Mouse (Mus musculus): ENCODE results near the gene Ak5.
"Not testable (repeated sequence)": the region's sequence is repeated elsewhere in the genome, so short reads cannot be mapped to it uniquely, and the experiment has no call there.

Gene Ak5

DNA sequence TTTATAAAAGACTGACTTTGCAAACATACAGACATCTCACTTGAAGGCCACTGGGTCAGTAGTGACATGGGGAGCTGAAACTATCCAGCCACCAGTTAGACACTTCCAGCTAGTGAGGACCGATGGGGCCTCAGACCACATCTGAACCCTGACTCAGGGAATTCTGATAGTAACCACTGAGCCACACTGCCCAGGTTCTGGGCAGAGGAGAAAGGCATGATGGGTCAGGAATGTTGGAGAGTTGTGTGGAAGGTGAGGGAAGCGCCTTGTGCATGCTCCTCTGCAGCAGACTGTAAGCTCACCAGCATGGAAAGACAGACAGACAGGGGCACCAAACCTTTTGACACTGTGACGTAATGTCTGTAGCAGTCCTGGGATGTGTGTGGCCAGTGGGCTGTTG, 192.3 kb downstream of the Ak5 start:
- DNase-seq (ENCODE audit: low spot score in 2 of 2) = no peak

DNA sequence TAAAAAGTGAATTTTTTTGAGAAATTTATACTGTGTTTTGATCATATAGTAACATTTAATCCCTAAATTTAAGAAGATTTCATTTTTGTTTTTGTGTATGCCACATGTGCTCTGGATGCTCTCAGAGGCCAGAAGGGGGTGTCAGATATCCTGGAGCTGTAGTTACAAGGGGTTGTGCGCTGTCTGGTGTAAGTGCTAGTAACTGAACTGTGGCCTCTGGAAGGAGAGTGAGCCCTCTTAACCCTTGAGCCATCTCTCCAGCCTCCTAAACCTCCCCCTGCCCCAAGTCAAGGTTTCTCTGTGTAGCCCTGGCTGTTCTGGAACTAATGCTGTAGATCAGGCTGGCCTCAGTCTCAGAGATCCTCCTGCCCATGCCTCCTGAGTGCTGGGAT, 192.9 kb downstream of the Ak5 start:
- no peak for DNase-seq (ENCODE audit: low spot score in 2 of 2)

DNA sequence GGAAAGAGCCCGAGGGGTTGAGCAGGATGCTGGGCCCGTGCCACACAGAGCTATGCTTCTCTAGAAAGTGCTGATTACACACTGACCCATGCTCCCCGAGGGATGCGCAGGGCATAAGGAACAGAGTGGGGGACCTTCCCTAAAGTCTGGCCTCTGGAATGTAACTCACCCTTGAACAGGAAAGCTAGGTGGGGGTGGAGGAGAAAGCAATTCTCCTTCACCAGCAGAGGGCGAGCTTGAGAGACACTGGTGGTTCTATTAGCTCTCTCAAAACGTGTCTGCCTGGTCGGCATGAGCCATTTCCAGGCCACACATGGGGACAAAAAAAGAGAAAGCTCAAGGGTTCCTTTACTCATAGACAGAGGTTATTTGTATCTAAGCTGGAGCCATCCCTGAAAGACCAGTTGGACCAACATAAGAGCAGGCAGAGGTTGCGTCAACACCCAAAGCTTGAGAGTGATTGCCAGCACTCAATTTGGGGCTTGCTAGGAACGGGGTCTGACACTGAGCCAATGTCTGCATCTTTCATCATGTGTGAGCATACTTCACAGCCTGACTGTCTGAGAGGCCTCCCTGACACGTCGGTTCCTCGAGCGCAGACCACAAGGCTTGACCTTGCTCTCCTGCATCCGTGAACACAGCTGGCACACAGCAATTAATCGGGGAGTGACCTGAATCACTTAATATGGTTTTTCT, 193.4 kb downstream of the Ak5 start:
- peak; percentile 60 for DNase-seq (ENCODE audit: low spot score in 2 of 2)

DNA sequence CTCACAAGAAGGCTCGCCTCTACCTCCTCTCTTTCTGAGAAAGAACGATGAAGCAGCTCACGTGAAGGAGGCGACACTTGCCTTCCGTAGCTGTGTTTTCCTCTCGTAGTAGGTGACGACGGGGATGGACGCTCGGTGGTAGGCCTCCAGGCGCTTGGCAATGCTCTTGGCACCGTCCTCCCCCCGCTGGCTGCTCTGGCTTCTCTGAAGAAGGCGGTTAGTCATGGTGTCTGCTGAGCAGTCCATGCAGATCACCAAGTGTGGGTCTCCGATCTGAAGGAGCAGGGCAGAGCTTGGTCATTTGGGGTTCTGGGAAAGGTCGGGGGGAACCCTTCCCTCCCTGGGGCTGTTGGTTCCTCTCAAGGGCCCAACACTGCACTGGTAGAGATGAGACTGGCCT, 195.5 kb downstream of the Ak5 start:
- no peak for DNase-seq (ENCODE audit: low spot score in 2 of 2)

DNA sequence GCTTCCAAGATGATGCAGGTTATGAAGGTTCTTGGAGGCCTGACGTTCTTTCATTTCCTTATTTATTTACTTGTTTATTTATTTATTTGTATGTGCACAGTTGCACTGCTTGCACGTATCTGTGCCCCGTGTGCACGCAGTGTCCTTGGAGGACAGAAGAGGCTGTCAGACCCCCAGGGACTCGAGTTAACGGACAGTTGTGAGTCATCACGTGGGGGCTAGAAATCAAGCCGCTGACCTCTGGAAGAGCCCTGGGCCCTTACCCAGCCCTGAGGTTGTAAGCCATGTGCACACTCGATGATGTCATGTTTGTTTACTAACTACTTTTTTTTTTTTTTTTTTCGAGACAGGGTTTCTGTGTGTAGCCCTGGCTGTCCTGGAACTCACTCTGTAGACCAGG, 197.8 kb downstream of the Ak5 start:
- DNase-seq (ENCODE audit: low spot score in 2 of 2) = no peak

DNA sequence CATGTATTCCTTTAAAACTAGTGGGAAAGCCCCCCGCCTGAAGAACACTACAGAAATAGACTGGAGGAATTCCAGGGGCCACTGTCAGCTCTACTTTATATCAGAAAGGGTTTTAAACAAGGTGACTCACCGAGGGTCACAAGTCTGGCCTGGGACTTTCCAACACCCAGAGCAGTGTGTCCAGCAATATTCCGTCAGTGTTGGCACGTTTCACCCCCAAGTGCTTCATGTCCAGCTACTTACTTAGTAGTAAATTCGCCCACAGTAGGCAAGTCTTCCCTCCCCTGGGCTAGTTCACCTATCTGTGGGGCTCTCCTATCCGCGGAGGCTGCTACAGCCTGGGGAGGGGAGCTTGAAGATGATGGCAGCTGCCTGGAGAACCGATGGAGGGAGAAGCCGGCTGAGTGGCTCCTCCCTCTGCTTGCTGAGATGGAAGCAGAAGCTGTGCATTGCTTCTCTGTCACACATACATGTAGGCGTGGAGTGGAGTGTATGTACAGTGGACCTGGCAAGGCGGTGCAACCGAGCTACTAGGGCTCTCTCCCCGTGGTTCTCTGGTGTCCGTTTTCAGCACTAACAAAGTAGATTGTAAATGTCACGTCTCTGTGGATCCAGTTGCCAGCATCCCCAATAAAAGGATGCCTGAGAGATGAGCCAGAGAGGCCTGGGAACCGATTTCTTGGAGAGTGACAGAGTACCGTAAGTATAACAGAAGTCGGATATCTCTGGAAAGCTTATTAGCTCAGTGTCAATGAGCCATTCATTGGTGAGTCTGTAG, 198.5 kb downstream of the Ak5 start:
- no peak for DNase-seq (ENCODE audit: low spot score in 2 of 2)

DNA sequence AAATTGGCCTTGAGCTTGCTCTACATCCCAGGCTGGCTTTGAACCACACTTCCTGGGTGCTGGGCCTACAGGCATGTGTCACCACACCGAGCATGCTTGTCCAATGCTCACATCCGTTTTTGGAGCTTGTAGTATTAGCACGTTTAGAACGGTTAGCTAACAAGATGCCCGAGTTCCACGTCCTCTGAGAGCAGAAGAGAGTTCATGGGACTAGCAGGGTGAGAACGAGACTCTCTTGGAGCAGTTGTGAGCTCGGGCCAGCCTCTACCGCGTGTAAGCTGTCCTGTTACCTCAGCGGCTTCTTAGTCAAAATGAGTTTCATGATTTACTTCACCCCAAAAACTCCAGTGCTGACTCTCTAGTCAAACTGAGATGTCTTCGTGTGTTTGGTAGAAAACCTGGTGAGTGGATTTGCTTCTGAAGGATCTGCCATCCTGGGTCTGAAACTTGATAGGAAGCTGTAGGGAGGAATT, 199.6 kb downstream of the Ak5 start:
- no peak for DNase-seq (ENCODE audit: low spot score in 2 of 2)

DNA sequence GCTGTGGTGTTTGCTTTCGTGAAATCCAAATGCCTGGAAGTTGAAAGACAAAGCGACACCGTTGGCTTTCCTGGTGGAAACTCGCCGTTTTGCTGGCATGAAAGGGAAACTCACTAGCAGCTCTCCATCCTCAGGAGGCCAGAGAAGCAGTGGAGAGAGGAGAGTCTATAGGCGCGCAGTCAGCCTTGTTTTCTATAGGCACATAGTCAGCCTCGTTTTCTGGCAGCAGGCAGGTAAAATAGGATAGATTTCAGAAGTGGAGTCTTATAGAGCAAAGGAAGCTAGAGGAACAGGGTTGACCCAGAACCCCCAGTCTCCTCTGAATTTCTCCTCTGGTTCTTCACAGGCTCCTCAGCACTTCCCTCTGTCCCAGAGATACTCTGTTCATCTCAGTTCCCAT, 200.1 kb downstream of the Ak5 start:
- no peak for DNase-seq (ENCODE audit: low spot score in 2 of 2)

DNA sequence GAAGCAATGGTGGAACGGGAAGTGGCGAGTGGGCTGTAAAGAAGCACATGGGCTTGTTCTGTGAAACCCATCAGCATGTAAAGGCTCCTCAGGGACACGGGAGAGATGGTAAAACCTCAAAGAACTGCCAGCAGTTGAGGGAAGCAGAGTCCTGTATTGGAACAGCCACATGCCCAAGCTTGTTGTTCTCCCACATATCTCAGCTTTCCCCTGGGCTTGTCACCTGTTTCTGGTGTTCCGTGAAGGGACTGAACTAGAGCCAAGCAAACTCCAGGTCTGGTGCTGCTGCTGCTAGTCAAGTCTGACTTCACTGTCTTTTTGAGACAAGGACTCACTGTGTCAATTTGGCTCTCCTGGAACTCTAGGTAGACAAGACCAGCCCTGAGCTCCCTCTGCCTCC, 200.8 kb downstream of the Ak5 start:
- DNase-seq (ENCODE audit: low spot score in 2 of 2) = no peak

DNA sequence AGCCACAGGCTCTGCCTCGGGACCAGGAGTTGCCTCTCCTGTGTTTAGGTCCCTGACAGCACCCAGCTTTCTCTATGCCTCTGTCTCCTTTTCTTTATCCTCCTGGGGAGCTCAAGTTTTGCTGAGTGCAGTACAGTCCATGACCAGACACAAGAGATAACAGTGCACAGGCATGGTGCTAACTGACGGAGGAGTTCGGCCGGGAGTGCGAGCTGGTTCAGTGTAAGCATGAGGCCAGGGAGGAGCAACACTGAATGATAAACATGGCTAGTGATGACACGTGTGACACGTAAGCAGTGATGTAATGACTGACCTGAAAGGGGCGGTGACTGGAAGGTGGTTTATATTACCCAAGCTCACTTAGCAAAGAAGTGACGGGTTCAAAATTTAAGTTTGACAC, 201.3 kb downstream of the Ak5 start:
- no peak for DNase-seq (ENCODE audit: low spot score in 2 of 2)

DNA sequence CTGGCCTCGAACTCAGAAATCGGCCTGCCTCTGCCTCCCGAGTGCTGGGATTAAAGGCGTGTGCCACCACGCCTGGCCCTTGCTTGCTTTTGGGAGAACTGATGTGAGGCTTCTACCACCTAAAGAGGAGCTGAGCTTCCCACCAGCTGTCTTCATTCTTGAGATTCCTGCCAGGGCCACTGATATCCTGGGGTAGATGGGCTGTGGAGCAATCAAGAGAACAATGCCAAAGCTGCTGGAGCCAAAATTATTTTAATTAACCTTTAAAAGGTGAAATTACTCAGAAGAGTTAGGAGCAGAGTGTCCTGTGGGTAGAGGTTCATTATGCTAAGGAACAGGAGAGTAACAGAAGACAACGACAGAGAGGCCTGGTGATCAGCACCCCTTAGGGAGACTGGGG, 202.8 kb downstream of the Ak5 start:
- DNase-seq (ENCODE audit: low spot score in 2 of 2) = no peak

DNA sequence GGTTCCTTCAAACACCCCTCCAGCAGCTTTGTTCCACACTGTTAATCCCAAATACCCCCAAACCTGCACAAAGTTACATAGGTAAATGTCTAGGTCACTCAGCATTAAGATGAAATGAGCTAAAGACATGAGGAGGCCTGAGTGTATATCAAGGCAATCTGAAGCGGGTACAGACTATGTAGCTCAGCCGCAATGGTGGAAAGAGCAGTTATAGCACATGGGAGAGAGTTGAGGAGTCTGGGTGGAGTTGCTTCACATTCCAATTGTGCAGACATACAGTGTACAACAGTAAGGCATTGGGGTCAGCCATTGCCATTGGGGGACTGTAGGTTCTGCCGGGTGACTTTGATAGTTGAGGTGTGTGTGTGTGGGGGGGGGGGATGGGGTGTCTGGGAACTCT, 203.7 kb downstream of the Ak5 start:
- DNase-seq (ENCODE audit: low spot score in 2 of 2) = no peak

DNA sequence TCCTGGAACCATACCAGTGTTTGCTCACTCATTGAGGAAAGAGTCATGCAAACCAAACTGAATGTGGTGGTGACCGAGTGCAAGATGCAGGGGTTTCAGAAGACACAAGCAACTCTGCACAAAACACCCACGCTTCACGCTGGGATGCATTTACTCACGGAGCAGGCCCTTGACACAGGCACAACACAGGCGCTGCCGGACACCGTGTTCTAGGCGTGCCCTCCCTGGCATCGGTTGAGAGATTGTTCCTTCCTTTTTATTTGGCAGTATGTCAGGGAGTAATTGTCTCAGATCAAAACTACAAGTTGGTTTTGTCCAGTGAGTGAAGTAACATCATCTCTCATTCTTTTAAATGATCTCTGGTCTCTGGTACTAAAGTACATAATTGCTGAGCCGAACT, 205.3 kb downstream of the Ak5 start:
- no peak for DNase-seq (ENCODE audit: low spot score in 2 of 2)

DNA sequence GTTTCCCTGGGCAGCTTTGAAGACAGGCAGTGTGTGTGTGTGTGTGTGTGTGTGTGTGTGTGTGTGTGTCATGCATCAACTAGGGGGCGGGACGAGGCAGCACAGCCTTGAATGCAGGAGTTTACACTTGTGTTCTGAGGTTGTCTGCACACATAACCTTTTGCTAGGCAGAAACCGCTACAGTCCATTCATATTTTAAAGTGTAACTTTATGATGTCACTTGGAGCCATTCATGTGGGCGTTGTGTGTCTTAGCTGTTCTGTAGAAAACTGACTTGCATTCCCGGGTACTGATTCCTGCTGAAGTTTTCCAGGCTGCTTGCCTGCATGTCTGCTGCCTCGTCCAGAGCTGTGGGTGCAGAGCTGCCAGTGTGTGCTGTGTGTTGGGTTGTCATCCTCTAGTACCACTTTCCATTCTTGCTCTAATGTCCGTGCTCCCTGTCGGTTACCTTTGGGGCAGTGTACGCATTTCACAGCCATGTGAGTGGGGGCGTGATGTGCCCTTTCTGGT, 206.1 kb downstream of the Ak5 start:
- DNase-seq (ENCODE audit: low spot score in 2 of 2) = peak; percentile 27 to 38

DNA sequence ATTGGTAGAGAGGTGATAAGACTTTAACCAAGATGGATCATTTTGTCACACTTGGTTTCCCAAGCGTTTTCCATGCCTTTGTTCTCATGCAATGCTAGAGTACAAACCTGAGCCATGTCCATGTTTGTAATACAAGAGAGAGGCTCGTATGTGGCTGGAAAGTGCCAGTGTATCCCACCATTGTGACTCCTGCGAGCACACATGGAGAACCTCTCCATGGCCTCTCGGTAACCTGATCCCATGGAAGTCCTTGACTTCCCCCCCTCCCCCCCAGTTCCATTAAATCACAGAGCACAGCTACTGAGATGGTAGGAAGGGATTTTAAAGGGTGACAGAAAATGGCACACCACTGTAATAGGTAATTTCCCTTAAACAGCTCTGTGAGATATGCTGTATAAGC, 207.4 kb downstream of the Ak5 start:
- DNase-seq (ENCODE audit: low spot score in 2 of 2) = no peak

DNA sequence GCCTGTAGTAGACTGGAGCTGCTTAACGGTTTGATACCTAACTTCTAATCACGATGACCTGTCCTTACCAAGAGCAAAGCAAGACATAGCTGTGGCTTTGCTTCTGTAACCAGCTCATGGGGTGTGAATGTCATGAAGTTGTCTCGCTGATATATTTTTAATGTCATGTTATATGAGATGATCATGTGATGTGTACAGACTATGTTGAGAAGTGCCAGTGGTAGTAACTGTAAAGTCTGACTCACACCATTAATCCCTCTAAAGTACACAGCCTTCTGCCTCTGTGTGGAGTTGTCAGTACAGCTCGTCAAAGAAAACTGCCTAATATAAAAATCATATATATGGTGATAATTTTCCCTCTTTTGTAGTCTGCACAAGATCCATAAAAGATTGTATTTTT, 209.3 kb downstream of the Ak5 start:
- DNase-seq (ENCODE audit: low spot score in 2 of 2) = not testable (repeated sequence)

DNA sequence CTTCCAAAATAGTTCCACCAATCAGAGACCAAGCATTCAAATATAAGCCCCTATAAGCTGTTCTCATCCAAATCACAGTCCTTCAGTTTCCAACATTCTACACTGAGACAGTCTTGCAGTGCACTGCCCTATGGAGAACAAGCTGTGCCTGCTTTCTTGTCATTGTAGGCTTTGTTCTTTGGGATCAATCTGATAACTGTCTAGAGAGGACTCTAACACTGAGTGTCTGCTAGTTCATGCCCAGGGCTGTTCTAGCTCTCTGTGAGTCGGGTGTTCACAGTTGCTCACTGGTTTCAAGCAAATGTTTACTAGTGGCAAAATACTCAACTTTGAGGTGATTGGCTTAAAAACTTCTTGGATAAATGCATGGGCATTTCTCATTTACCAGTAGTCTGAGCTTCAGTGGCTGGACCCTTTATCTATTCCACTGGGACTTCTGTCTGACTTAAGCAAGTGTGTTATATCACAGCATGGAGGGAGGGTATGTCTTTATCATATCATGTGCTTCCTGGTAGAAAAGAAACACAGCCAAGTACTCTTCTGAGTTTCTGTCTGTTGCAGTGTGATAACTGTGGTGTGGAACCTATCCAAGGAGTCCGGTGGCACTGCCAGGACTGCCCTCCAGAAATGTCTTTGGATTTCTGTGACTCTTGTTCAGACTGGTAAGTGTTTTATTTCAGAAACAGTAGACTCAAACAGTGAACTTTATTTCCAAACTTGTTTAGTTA, 210.7 kb downstream of the Ak5 start:
- DNase-seq (ENCODE audit: low spot score in 2 of 2) = no peak

DNA sequence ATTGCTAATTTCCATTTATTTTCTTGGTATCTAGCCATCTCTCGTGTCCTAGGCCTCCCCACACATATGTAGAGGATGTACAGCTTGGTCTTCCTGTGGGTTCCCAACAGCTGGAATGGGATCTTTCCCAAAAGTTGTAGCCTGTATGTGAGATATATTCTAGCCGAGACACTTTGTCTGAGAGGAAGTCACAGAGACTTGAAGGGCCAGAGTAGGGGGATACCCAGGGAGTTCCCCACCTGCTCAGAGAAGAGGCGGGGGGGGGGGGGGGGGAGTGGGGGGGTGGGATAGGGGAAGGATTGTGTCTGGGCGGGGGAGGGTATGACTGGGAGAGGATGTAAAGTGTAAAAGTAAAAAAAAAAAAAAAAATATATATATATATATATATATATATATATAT, 215.0 kb downstream of the Ak5 start:
- DNase-seq (ENCODE audit: low spot score in 2 of 2) = no peak

DNA sequence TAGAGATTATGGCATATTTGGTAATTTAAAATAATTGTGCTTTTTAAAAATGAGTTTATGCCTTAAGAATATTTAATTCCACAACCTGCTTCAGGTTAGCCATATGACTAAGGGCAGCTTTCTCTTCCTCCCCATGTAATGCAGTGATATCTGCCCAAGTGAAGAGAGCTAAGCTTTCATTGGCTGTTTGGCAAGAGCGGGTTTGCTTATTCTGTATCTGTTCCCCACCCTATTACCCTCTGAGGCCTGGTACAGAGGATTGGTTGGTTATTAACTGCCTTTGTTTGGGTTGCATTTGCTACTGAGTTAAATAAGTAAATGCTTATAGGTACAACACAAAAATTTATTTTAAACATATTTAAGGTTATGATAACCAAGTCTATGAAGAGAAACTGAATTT, 221.2 kb downstream of the Ak5 start:
- no peak for DNase-seq (ENCODE audit: low spot score in 2 of 2)

DNA sequence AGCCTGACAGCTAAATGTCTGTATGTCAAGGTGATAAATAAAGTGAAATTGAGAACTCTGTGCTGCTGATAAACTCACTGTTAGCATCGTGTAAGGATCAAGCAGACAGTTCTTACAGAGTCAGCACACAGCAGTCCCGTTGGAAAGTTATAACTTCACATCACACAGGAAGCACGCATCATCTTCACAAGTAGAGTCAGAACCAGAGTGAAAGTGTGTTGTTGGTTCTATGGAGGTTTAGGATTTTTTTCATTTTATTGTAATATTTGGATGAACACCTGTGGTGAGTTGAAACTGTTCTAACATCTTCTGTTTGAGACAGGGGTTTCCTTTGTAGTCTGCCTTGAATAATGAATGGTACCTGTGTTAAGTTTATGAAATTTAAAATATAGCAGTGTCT, 224.0 kb downstream of the Ak5 start:
- DNase-seq (ENCODE audit: low spot score in 2 of 2) = no peak

DNA sequence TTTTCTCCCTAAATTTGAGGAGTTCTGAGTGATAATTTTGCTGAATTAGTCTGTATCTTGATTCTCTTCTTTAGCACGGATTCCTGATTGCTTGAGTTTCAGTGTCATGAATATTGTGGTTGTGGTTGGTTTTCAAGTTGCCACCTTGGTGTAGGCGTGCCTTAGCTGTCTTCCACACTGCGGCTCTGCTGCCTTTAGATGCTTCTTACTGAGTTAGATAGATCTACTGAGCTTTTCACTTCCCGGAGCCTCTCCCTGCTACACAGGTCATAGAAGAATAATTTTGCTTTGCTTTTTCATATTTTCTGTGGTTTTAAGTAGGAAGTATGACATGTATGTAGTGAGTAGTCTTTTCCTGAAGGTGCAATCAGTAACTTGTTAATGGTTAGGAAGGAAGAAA, 225.4 kb downstream of the Ak5 start:
- no peak for DNase-seq (ENCODE audit: low spot score in 2 of 2)

DNA sequence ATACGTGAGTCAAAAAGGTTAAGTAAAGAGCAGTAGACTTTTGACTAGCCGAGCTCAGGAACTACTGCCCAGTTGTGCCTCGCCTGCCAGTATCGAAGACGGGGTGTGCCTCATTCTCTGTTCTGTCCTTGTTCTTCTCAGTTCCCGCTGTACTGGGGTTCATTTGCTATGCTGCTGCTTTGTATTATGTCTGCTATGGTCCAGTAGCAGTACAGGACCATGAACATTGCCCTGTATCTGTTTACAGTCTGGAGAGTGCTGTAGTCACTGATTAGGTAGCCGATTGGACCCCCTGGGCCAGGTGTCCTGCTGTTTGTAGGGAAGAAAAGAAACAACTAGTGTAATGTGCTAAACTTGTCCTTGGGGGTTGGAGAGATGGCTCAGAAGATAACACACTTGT, 230.1 kb downstream of the Ak5 start:
- no peak for DNase-seq (ENCODE audit: low spot score in 2 of 2)

DNA sequence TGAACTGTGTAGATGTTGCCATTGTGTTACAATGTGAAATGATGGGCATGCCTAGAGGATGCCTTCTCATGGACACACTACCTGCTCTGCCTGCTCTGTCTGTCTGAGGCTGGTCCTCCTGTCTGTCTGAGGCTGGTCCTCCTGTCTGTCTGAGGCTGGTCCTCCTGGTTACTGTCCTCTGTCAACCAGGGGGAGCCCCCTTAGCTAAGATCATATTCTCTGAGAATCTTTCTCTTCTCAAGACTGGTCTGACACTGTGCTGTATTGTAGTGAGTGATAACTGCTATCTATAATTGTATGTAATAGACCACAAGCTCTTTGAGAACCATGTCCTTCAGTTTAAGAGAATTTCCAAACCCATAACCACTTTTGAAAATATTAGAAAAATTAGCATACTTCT, 232.6 kb downstream of the Ak5 start:
- DNase-seq (ENCODE audit: low spot score in 2 of 2) = no peak

Data from right cerebral cortex, adult 2 months (tissue).